14 mouse cellular contexts compared by ENCODE assay signal in the genomic region with DNA sequence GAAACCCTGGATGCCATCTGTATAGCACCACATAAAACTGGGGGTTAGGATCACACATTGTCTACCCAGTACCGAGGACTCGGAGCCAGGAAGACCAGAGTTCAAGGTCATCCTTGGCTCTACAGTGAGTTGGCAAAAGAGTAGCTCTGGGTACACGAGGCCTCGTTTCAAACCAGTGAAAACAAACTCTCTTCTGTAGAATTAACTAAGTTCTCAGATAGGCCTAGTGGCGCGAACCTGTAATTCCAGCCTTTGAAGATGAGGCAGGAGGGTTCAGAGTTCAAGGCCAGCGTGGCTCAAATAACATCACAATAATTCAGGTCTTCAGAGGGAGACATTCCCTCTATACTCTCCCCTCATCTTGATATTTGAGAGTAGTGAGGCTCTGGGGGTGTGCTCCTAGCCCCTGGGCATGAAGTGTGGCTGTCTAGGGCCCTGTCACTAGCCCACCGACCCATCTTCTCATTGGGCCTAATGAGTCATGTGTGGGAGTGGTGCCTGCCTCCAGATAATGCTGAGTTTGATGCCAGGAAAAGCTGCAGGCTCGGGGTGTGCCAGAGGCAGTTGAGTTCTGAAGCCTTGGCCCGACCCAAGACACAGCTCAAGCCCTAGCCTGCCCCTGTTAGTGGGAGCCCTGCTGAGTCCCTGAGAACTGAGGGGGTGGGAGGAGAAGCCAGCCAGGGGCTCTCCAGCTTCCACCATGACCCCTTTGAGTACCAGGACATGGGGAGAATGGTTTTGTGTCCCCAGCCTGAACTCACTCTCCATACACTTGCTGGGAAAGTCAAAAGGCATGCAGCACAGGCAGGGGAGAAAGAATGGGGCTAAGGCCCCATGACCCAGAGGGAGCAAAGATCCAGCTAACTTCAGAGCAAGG. TPM values are rescaled to one million over a fixed set of nuclear protein-coding genes. Genes with fewer than 3 reads are reported as not detected.
DNase-seq lines count a peak whose midpoint lies in the region; ATAC-seq and TF ChIP-seq lines count a peak whose summit lies in the region.
"Had no signal": no experiment of that assay in that cellular context is flagged by ENCODE, and none has a peak within 500 bp of the region (broad histone marks: within the 10 kb centered on the region; RNA-seq: fewer than 3 reads in every experiment).

No protein-coding gene starts in this region.

- TF ChIP-seq CTCF in gastrocnemius, adult 2 months (IDR thresholded peaks at IDR 0.05) = no peak
- TF ChIP-seq CTCF in lung, embryonic 14.5 days (IDR thresholded peaks at IDR 0.05; ENCODE audit: low read depth) = no peak
- no peak for TF ChIP-seq CTCF in olfactory bulb, adult 2 months (IDR thresholded peaks at IDR 0.05; ENCODE audit: insufficient read depth, low read depth, low read length)

- H3K27me3 ChIP-seq in lung, embryonic 14.5 days (ENCODE audit: insufficient read depth, low read length) = no peaks in the 10 kb centered on the region
- H3K27me3 ChIP-seq in heart, embryonic 16.5 days (ENCODE audit: control insufficient read depth, insufficient read depth, low read length) = no peaks in the 10 kb centered on the region
- H3K27me3 ChIP-seq: hindbrain, embryonic 15.5 days; midbrain, embryonic 12.5 days had no signal

- peaks cover 28% of the 10 kb centered on the region for H3K4me1 ChIP-seq in lung, embryonic 14.5 days (ENCODE audit: insufficient read depth)
- peaks cover 35% of the 10 kb centered on the region for H3K4me1 ChIP-seq in heart, embryonic 16.5 days (ENCODE audit: control insufficient read depth, insufficient read depth, low read length)
- H3K4me1 ChIP-seq in olfactory bulb, adult 2 months (ENCODE audit: control insufficient read depth, insufficient read depth, low read length) = peaks cover 29% of the 10 kb centered on the region

- H3K9me3 ChIP-seq in lung, embryonic 14.5 days (ENCODE audit: low read depth, low read length) = no peaks in the 10 kb centered on the region; the same call in 1 of the 2 replicates
- H3K9me3 ChIP-seq in heart, embryonic 16.5 days (replicated peaks; ENCODE audit: control insufficient read depth, low read length) = no peaks in the 10 kb centered on the region
- H3K9me3 ChIP-seq: hindbrain, embryonic 15.5 days; midbrain, embryonic 12.5 days had no signal

- ATAC-seq in lung, embryonic 14.5 days (ENCODE audit: insufficient read depth) = no peak
- ATAC-seq in heart, embryonic 16.5 days (replicated peaks; ENCODE audit: extremely low read depth, insufficient read depth, low FRiP score) = no peak
- ATAC-seq: forebrain, embryonic 14.5 days had no signal

- H3K4me3 ChIP-seq in gastrocnemius, adult 2 months = no peak overlapping the region
- no peak overlapping the region for H3K4me3 ChIP-seq in lung, embryonic 14.5 days (ENCODE audit: low read depth, low read length)
- H3K4me3 ChIP-seq in heart, embryonic 16.5 days (ENCODE audit: low read length) = no peak overlapping the region
- no peak overlapping the region for H3K4me3 ChIP-seq in olfactory bulb, adult 2 months (ENCODE audit: insufficient read depth, low read depth, low read length)
- H3K4me3 ChIP-seq: hindbrain, embryonic 15.5 days; left cerebral cortex, adult 2 months; midbrain, embryonic 12.5 days had no signal

- 72% methylated on average over 10 of the region's 10 CpGs for WGBS in lung, embryonic 14.5 days
- 63% methylated on average over 10 of the region's 10 CpGs for WGBS in heart, embryonic 16.5 days
- WGBS in olfactory bulb, adult 2 months = 62% methylated on average over 10 of the region's 10 CpGs

- TF ChIP-seq POLR2A in olfactory bulb, adult 2 months (IDR thresholded peaks at IDR 0.05; ENCODE audit: insufficient read depth, low read depth, low read length) = no peak

- H3K4me2 ChIP-seq in lung, embryonic 14.5 days = no peak overlapping the region
- H3K4me2 ChIP-seq in heart, embryonic 16.5 days (ENCODE audit: low read depth, low read length) = no peak overlapping the region
- H3K4me2 ChIP-seq: hindbrain, embryonic 15.5 days; midbrain, embryonic 12.5 days had no signal

- no peak overlapping the region; the same call in 1 of the 2 replicates for H3K9ac ChIP-seq in lung, embryonic 14.5 days
- H3K9ac ChIP-seq in heart, embryonic 16.5 days (ENCODE audit: low read length) = no peak overlapping the region
- H3K9ac ChIP-seq: hindbrain, embryonic 15.5 days; midbrain, embryonic 12.5 days had no signal

- peak overlapping the region; percentile 52; the same call in 1 of the 2 replicates for H3K27ac ChIP-seq in gastrocnemius, adult 2 months
- peak overlapping the region; percentile 76 for H3K27ac ChIP-seq in lung, embryonic 14.5 days (ENCODE audit: low read depth)
- H3K27ac ChIP-seq in heart, embryonic 16.5 days (ENCODE audit: low read length) = peak overlapping the region; percentile 79
- H3K27ac ChIP-seq in olfactory bulb, adult 2 months (ENCODE audit: insufficient read depth, low read depth, low read length) = peak overlapping the region; percentile 17; the same call in 1 of the 2 replicates
- H3K27ac ChIP-seq: midbrain, embryonic 12.5 days had no signal

- DNase-seq in gastrocnemius, adult 2 months = no peak
- no peak for DNase-seq in gastrocnemius, postnatal 36 days
- no peak for DNase-seq in lung, embryonic 14.5 days
- DNase-seq in lung, postnatal 4 days = no peak
- no peak for DNase-seq in Muller cell, postnatal 12 days (ENCODE audit: inconsistent ontology term)
- DNase-seq in ovary, postnatal 36 days (ENCODE audit: low spot score) = no peak

- peaks cover 9% of the 10 kb centered on the region; the same call in 1 of the 2 replicates for H3K36me3 ChIP-seq in lung, embryonic 14.5 days (ENCODE audit: insufficient read depth)
- peaks cover 9% of the 10 kb centered on the region for H3K36me3 ChIP-seq in heart, embryonic 16.5 days (ENCODE audit: control insufficient read depth, insufficient read depth)
- H3K36me3 ChIP-seq: hindbrain, embryonic 15.5 days had no signal

- intact Hi-C loops in gastrocnemius, adult 2 months (cut with DNase I) = no loop called here
- intact Hi-C loops in gastrocnemius, postnatal 36 days (cut with DNase I) = no loop called here

RNA-seq across cellular contexts. Expression of a gene that starts 2.1 kb away (rescaled TPM):
- total RNA-seq in gastrocnemius, adult 2 months (2021) = 1 to 10 TPM in 1 of 2 experiments, under 1 TPM in 1; 0.64 to 1.1 TPM
- total RNA-seq in gastrocnemius, postnatal 36 days (2021) = 1 to 10 TPM in 1 of 2 experiments, under 1 TPM in 1; 0.94 to 1.4 TPM
- polyA plus RNA-seq in lung, embryonic 14.5 days (2014; fragmentation: Nextera tagmentation; extraction: Ambion mirVana) = 13.6 and 15.5 TPM in 2 replicates
- 8.9 and 9.2 TPM in 2 replicates for polyA plus RNA-seq in heart, embryonic 16.5 days (2015; fragmentation: Nextera tagmentation; extraction: Ambion mirVana)
- polyA plus RNA-seq in olfactory bulb, adult 2 months (2012; ENCODE audit: insufficient read depth, insufficient read length, low replicate concordance, missing spikeins) = not detected in 2 replicates
- polyA plus RNA-seq: C2C12 had no signal

RNA-seq across cellular contexts. Expression of a gene that starts 4.4 kb away (rescaled TPM):
- total RNA-seq in gastrocnemius, adult 2 months (2021) = 10 to 100 TPM; 38.0 to 61.8 TPM
- total RNA-seq in gastrocnemius, postnatal 36 days (2021) = 10 to 100 TPM; 49.0 to 51.4 TPM
- 404 and 439 TPM in 2 replicates for polyA plus RNA-seq in lung, embryonic 14.5 days (2014; fragmentation: Nextera tagmentation; extraction: Ambion mirVana)
- polyA plus RNA-seq in heart, embryonic 16.5 days (2015; fragmentation: Nextera tagmentation; extraction: Ambion mirVana) = 588 and 662 TPM in 2 replicates
- polyA plus RNA-seq in olfactory bulb, adult 2 months (2012; ENCODE audit: insufficient read depth, insufficient read length, low replicate concordance, missing spikeins) = 1,139 and 1,603 TPM in 2 replicates

RNA-seq across cellular contexts. Expression of a gene that starts 13.3 kb away (rescaled TPM):
- total RNA-seq in gastrocnemius, adult 2 months (2021) = not detected
- total RNA-seq in gastrocnemius, postnatal 36 days (2021) = under 1 TPM in 1 of 2 experiments, not detected in 1; 0.43 TPM
- 0.30 TPM in 1 of 2 replicates, not detected in the other for polyA plus RNA-seq in lung, embryonic 14.5 days (2014; fragmentation: Nextera tagmentation; extraction: Ambion mirVana)
- 0.22 and 0.37 TPM in 2 replicates for polyA plus RNA-seq in heart, embryonic 16.5 days (2015; fragmentation: Nextera tagmentation; extraction: Ambion mirVana)
- not detected in 2 replicates for polyA plus RNA-seq in olfactory bulb, adult 2 months (2012; ENCODE audit: insufficient read depth, insufficient read length, low replicate concordance, missing spikeins)
- total RNA-seq: common myeloid progenitor, adult 5-6 weeks; left cerebral cortex, adult 2 months had no signal
- polyA plus RNA-seq: C2C12; forebrain, embryonic 14.5 days; hindbrain, embryonic 15.5 days had no signal

RNA-seq across cellular contexts. Expression of a gene that starts 13.4 kb away (rescaled TPM):
- not detected for total RNA-seq in gastrocnemius, adult 2 months (2021)
- total RNA-seq in gastrocnemius, postnatal 36 days (2021) = not detected
- polyA plus RNA-seq in lung, embryonic 14.5 days (2014; fragmentation: Nextera tagmentation; extraction: Ambion mirVana) = not detected in 2 replicates
- 0.38 TPM in 1 of 2 replicates, not detected in the other for polyA plus RNA-seq in heart, embryonic 16.5 days (2015; fragmentation: Nextera tagmentation; extraction: Ambion mirVana)
- polyA plus RNA-seq in olfactory bulb, adult 2 months (2012; ENCODE audit: insufficient read depth, insufficient read length, low replicate concordance, missing spikeins) = not detected in 2 replicates
- total RNA-seq: common myeloid progenitor, adult 5-6 weeks; left cerebral cortex, adult 2 months had no signal
- polyA plus RNA-seq: C2C12; forebrain, embryonic 14.5 days; hindbrain, embryonic 15.5 days; midbrain, embryonic 12.5 days had no signal

RNA-seq across cellular contexts. Expression of a gene that starts 16.8 kb away (rescaled TPM):
- total RNA-seq in gastrocnemius, adult 2 months (2021) = not detected
- total RNA-seq in gastrocnemius, postnatal 36 days (2021) = under 1 TPM in 1 of 2 experiments, not detected in 1; 0.99 TPM
- 2.5 and 3.4 TPM in 2 replicates for polyA plus RNA-seq in lung, embryonic 14.5 days (2014; fragmentation: Nextera tagmentation; extraction: Ambion mirVana)
- 1.2 and 2.6 TPM in 2 replicates for polyA plus RNA-seq in heart, embryonic 16.5 days (2015; fragmentation: Nextera tagmentation; extraction: Ambion mirVana)
- polyA plus RNA-seq in olfactory bulb, adult 2 months (2012; ENCODE audit: insufficient read depth, insufficient read length, low replicate concordance, missing spikeins) = not detected in 2 replicates
- total RNA-seq: common myeloid progenitor, adult 5-6 weeks; left cerebral cortex, adult 2 months had no signal
- polyA plus RNA-seq: C2C12; forebrain, embryonic 14.5 days; midbrain, embryonic 12.5 days had no signal

Comparison
In these comparisons a context has a peak if more than half of its experiments do, and no peak if none do; other contexts are left out.
1. H3K27ac ChIP-seq: peak in every context shown above with its lines; median percentile 79 in heart, embryonic 16.5 days; 76 in lung, embryonic 14.5 days; 52 in gastrocnemius, adult 2 months; 17 in olfactory bulb, adult 2 months.